Mouse (Mus musculus) intestine, postnatal 0 days (tissue): ENCODE data around the gene Cdk10. TPM values are rescaled to one million over a fixed set of nuclear protein-coding genes. Genes with fewer than 3 reads are reported as not detected.

Experiments
- ATAC-seq: fragments of 200-750 bp; cut with Nextera tagmentation; 2 replicates; pipeline ENCODE4 v1.8.0; 2017; ENCODE audit warnings: mild to moderate bottlenecking, moderate TSS enrichment, moderate library complexity
- H3K27ac ChIP-seq: fragments of 300-500 bp; sonication (generic); 2 replicates; pipeline ENCODE4 v1.5.1; 2014; ENCODE audit warnings: mild to moderate bottlenecking, low read depth, low read length, moderate library complexity
- H3K27me3 ChIP-seq: fragments of 300-500 bp; sonication (generic); replicated peaks from 2 replicates; pipeline ENCODE4 v1.6.1; 2014; ENCODE audit warnings: low read length, mixed read lengths; ENCODE audit not compliant: control insufficient read depth, insufficient read depth
- H3K36me3 ChIP-seq: fragments of 300-500 bp; sonication (generic); 2 replicates; pipeline ENCODE4 v1.6.1; 2014; ENCODE audit warnings: mild to moderate bottlenecking, moderate library complexity; ENCODE audit not compliant: control insufficient read depth, insufficient read depth
- H3K4me1 ChIP-seq: fragments of 300-500 bp; sonication (generic); replicated peaks from 2 replicates; pipeline ENCODE4 v1.6.1; 2014; ENCODE audit warnings: antibody characterized with exemption, low read length, mixed read lengths; ENCODE audit not compliant: control insufficient read depth, insufficient read depth
- H3K4me2 ChIP-seq: fragments of 300-500 bp; sonication (generic); replicated peaks from 2 replicates; pipeline ENCODE4 v1.6.1; 2014; ENCODE audit warnings: low read depth, mild to moderate bottlenecking, moderate library complexity
- H3K4me3 ChIP-seq: fragments of 300-500 bp; sonication (generic); 2 replicates; pipeline ENCODE4 v1.5.1; 2014; ENCODE audit warnings: low read depth, low read length
- H3K9ac ChIP-seq: fragments of 300-500 bp; sonication (generic); 2 replicates; pipeline ENCODE4 v1.6.1; 2014; ENCODE audit warnings: mild to moderate bottlenecking, low read depth, low read length
- H3K9me3 ChIP-seq: fragments of 300-500 bp; sonication (generic); 2 replicates; pipeline ENCODE4 v1.6.1; 2016; ENCODE audit warnings: mixed run types; ENCODE audit not compliant: control insufficient read depth
- CTCF ChIP-seq: sonication (generic); IDR thresholded peaks from 2 replicates; pipeline ENCODE4 v1.5.1; 2016; ENCODE audit warnings: low read depth, mild to moderate bottlenecking, control low read depth, antibody characterized with exemption, moderate library complexity
- WGBS: fragments of 180-500 bp; shearing (Covaris S2); extraction: QIAGEN DNeasy Blood & Tissue Kit; methylation state at CpG from one replicate; pipeline ENCODE4 v1.1.7; 2014; 5-methylcytosine and 5-hydroxymethylcytosine counted together
- polyA plus RNA-seq: library from polyadenylated mRNA; unstranded; fragments of >200 nt; fragmentation: Nextera tagmentation; extraction: Ambion mirVana; gene quantifications from 2 replicates; pipeline ENCODE4 v1.2.1, GENCODE M21; 2015

Cdk10 gene
- polyA plus RNA-seq, 1 experiment from 2014 or later: 11.8 TPM

- Histone ChIP-seq H3K36me3 (peaks cover 61% of the 10 kb centered on the region), H3K9me3 (no peaks in the 10 kb centered on the region), H3K27ac (no peak overlapping the region), H3K27me3 (no peaks in the 10 kb centered on the region), H3K4me1 (no peaks in the 10 kb centered on the region), H3K4me3 (no peak overlapping the region), H3K9ac (no peak overlapping the region), H3K4me2 (no peak overlapping the region)
- 97% methylated on average over 6 of the region's 6 CpGs for WGBS
- no peak for ATAC-seq
- no peak for TF ChIP-seq CTCF
Measured at GRCm38 (mm10) chr8:123247748-123248147, 23.1 kb downstream of the Cdk10 start.

- Histone ChIP-seq H3K27ac (no peak overlapping the region), H3K9me3 (no peaks in the 10 kb centered on the region), H3K27me3 (no peaks in the 10 kb centered on the region), H3K4me1 (no peaks in the 10 kb centered on the region), H3K4me3 (no peak overlapping the region), H3K4me2 (no peak overlapping the region), H3K36me3 (peaks cover 60% of the 10 kb centered on the region), H3K9ac (no peak overlapping the region)
- no peak for ATAC-seq
- 91% methylated on average over 8 of the region's 8 CpGs for WGBS
- no peak for TF ChIP-seq CTCF
Measured at GRCm38 (mm10) chr8:123248596-123248995, 24.0 kb downstream of the Cdk10 start.

GRCm38 (mm10) chr8:123250940-123251339, 26.3 kb downstream of the Cdk10 start:
- H3K9me3 ChIP-seq: no peaks in the 10 kb centered on the region
- no peak overlapping the region for H3K27ac ChIP-seq
- no peak overlapping the region for H3K9ac ChIP-seq
- no peak for TF ChIP-seq CTCF
- H3K36me3 ChIP-seq: peaks cover 47% of the 10 kb centered on the region
- 0 out of 2 replicates have a peak, but pooled peaks cover 2% of the 10 kb centered on the region for H3K4me1 ChIP-seq
- no peaks in the 10 kb centered on the region for H3K27me3 ChIP-seq
- 98% methylated on average over 5 of the region's 5 CpGs for WGBS
- ATAC-seq: no peak
- H3K4me3 ChIP-seq: no peak overlapping the region
- H3K4me2 ChIP-seq: no peak overlapping the region

GRCm38 (mm10) chr8:123252925-123253324, 28.3 kb downstream of the Cdk10 start:
- H3K4me3 ChIP-seq: peak overlapping the region; percentile 71; the same call in 1 of the 2 replicates
- no peak overlapping the region for H3K9ac ChIP-seq
- WGBS: 40% methylated on average over 4 of the region's 4 CpGs
- no peak overlapping the region for H3K27ac ChIP-seq
- TF ChIP-seq CTCF: no peak
- ATAC-seq: no peak
- H3K4me2 ChIP-seq: peak overlapping the region; percentile 96
- no peaks in the 10 kb centered on the region for H3K27me3 ChIP-seq
- 0 out of 2 replicates have a peak, but pooled peaks cover 2% of the 10 kb centered on the region for H3K4me1 ChIP-seq
- H3K36me3 ChIP-seq: peaks cover 43% of the 10 kb centered on the region
- no peaks in the 10 kb centered on the region for H3K9me3 ChIP-seq

- peak overlapping the region; percentile 71 for H3K4me3 ChIP-seq
- H3K4me2 ChIP-seq: peak overlapping the region; percentile 96
- no peaks in the 10 kb centered on the region for H3K27me3 ChIP-seq
- peak overlapping the region; percentile 82 for H3K27ac ChIP-seq
- no peaks in the 10 kb centered on the region for H3K9me3 ChIP-seq
- WGBS: under 1% methylated on average over 38 of the region's 40 CpGs
- 0 out of 2 replicates have a peak, but pooled peaks cover 2% of the 10 kb centered on the region for H3K4me1 ChIP-seq
- H3K9ac ChIP-seq: peak overlapping the region; percentile 91
- no peak for TF ChIP-seq CTCF
- H3K36me3 ChIP-seq: peaks cover 42% of the 10 kb centered on the region
- peak; percentile 26 for ATAC-seq
Measured at GRCm38 (mm10) chr8:123253451-123254098, 28.9 kb downstream of the Cdk10 start.

- H3K9ac ChIP-seq: peak within 1 kb of the TSS; percentile 91
- no peaks in the 10 kb centered on the region for H3K9me3 ChIP-seq
- peaks cover 41% of the 10 kb centered on the region for H3K36me3 ChIP-seq
- H3K4me1 ChIP-seq: 0 out of 2 replicates have a peak, but pooled peaks cover 2% of the 10 kb centered on the region
- H3K4me3 ChIP-seq: peak within 1 kb of the TSS; percentile 71
- WGBS: 0% methylated on average over 89 of the region's 99 CpGs
- H3K4me2 ChIP-seq: peak within 1 kb of the TSS; percentile 96
- peak; percentile 96 for ATAC-seq
- TF ChIP-seq CTCF: 0 out of 2 replicates have a peak, but pooled peaks have one; percentile 6
- no peaks in the 10 kb centered on the region for H3K27me3 ChIP-seq
- H3K27ac ChIP-seq: peak within 1 kb of the TSS; percentile 82
Measured at GRCm38 (mm10) chr8:123254099-123254885, 29.6 kb downstream of the Cdk10 start, which contains the start of the genes Zfp276 and Vps9d1. Gene Zfp276 (plus strand): TSS chr8:123254195. Gene Vps9d1 (minus strand): TSS chr8:123254348.
